Mouse (Mus musculus) kidney, embryonic 16.5 days (tissue): ENCODE data around the gene Pde6g. TPM values are rescaled to one million over a fixed set of nuclear protein-coding genes. Genes with fewer than 3 reads are reported as not detected.

ENCODE experiments used
- ATAC-seq: fragments of 200-750 bp; cut with Nextera tagmentation; 2 replicates; pipeline ENCODE4 v1.8.0; 2017; ENCODE audit warnings: moderate TSS enrichment; ENCODE audit not compliant: low FRiP score, low TSS enrichment
- H3K27ac ChIP-seq: fragments of 300-500 bp; sonication (generic); 2 replicates; pipeline ENCODE4 v1.5.1; 2014; ENCODE audit warnings: low read length
- H3K27me3 ChIP-seq: fragments of 300-500 bp; sonication (generic); 2 replicates; pipeline ENCODE4 v1.6.1; 2014; ENCODE audit warnings: low read length, control low read depth, mixed read lengths; ENCODE audit not compliant: insufficient read depth
- H3K36me3 ChIP-seq: fragments of 300-500 bp; sonication (generic); 2 replicates; pipeline ENCODE4 v1.6.1; 2014; ENCODE audit warnings: low read length, control low read depth, mixed read lengths; ENCODE audit not compliant: insufficient read depth
- H3K4me1 ChIP-seq: fragments of 300-500 bp; sonication (generic); 2 replicates; pipeline ENCODE4 v1.6.1; 2014; ENCODE audit warnings: low read length, control low read depth, mixed read lengths; ENCODE audit not compliant: insufficient read depth
- H3K4me2 ChIP-seq: fragments of 300-500 bp; sonication (generic); replicated peaks from 2 replicates; pipeline ENCODE4 v1.6.1; 2014; ENCODE audit warnings: low read depth, low read length
- H3K4me3 ChIP-seq: fragments of 300-500 bp; sonication (generic); 2 replicates; pipeline ENCODE4 v1.5.1; 2014; ENCODE audit warnings: mild to moderate bottlenecking, low read length
- H3K9ac ChIP-seq: fragments of 300-500 bp; sonication (generic); replicated peaks from 2 replicates; pipeline ENCODE4 v1.6.1; 2014; ENCODE audit warnings: low read length
- H3K9me3 ChIP-seq: fragments of 300-500 bp; sonication (generic); 2 replicates; pipeline ENCODE4 v1.6.1; 2016; ENCODE audit warnings: low read length, control low read depth
- WGBS: fragments of 180-500 bp; shearing (Covaris S2); extraction: QIAGEN DNeasy Blood & Tissue Kit; methylation state at CpG from one replicate; pipeline ENCODE4 v1.1.7; 2014; 5-methylcytosine and 5-hydroxymethylcytosine counted together
- polyA plus RNA-seq: library from polyadenylated mRNA; unstranded; fragments of >200 nt; fragmentation: Nextera tagmentation; extraction: Ambion mirVana; gene quantifications from 2 replicates; pipeline ENCODE4 v1.2.1, GENCODE M21; 2015

Pde6g gene
- polyA plus RNA-seq, 1 experiment from 2014 or later = 0.39 TPM

DNA sequence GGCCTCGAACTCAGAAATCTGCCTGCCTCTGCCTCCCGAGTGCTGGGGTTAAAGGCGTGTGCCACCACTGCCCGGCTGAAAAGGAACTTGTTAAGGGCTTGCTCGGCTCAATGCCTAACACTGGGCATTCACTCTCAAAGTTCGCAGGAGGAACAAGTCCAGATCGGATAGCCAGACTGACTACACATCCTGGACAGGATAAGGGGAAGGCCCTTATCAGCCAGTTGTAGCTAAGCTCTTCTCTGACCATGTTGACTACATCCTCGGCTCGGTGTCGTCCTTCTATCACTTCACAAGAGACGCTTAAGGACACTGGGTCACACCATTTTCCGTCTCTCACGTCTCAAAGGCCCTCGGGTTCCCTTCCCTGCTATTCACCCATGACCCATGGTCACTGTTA is 4.1 kb upstream of the Pde6g start:
- H3K9me3 ChIP-seq = no peaks in the 10 kb centered on the region
- H3K27ac ChIP-seq = peak overlapping the region; percentile 86
- H3K27me3 ChIP-seq = no peaks in the 10 kb centered on the region
- ATAC-seq = peak; percentile 10; the same call in 1 of the 2 replicates
- peak overlapping the region; percentile 88 for H3K4me3 ChIP-seq
- 24% methylated on average over 14 of the region's 14 CpGs for WGBS
- H3K4me2 ChIP-seq = peak overlapping the region; percentile 71
- peak overlapping the region; percentile 97 for H3K9ac ChIP-seq
- H3K36me3 ChIP-seq = peaks cover 25% of the 10 kb centered on the region
- peaks cover 13% of the 10 kb centered on the region for H3K4me1 ChIP-seq

DNA sequence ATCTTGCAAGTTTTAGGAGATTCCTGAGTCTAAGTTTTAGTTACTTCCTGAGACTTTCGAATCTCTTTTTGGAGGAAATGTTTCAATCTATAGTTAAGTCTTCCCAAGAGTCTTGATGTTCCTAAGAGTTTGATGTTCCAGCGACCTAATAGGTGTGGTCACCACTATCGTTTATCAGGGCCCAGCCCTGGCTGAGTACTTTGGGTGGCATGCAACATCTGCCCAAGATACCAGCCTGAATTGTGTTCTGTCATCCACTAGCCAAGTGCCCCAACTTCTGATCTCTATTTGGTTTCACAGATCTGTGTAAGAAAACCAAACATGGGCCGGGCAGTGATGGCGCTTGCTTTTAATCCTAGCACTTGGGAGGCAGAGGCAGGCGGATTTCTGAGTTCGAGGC is 2.1 kb upstream of the Pde6g start:
- Histone ChIP-seq H3K4me1 (peaks cover 13% of the 10 kb centered on the region), H3K27ac (no peak overlapping the region), H3K4me2 (no peak overlapping the region), H3K9me3 (no peaks in the 10 kb centered on the region), H3K27me3 (no peaks in the 10 kb centered on the region), H3K9ac (no peak overlapping the region), H3K36me3 (peaks cover 8% of the 10 kb centered on the region; the same call in 1 of the 2 replicates), H3K4me3 (no peak overlapping the region)
- ATAC-seq = no peak
- WGBS = 94% methylated on average over 7 of the region's 7 CpGs

DNA sequence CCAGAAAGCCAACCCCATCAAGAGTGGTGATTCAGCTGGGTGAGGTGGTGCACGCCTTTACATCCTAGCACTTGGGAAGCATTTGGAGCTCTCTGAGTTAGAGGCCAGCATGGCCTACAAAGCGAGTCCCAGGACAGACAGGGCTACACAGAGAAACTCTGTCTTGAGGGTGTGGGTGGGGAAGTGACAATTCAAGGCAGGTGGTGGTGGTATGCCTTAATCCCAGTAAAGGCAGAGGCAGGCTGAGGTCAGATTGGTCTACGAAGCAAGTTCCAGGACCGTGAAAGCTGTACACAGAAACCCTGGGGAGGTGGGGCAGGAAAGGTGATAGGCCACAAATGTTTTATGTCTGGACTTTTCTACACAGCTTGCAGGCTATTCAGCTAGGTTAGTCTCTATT is 1.7 kb upstream of the Pde6g start:
- Histone ChIP-seq H3K36me3 (peaks cover 6% of the 10 kb centered on the region; the same call in 1 of the 2 replicates), H3K27me3 (no peaks in the 10 kb centered on the region), H3K9me3 (no peaks in the 10 kb centered on the region), H3K4me2 (no peak overlapping the region), H3K9ac (no peak overlapping the region), H3K27ac (no peak overlapping the region), H3K4me1 (peaks cover 13% of the 10 kb centered on the region), H3K4me3 (no peak overlapping the region)
- WGBS = 92% methylated on average over 4 of the region's 4 CpGs
- no peak for ATAC-seq

DNA sequence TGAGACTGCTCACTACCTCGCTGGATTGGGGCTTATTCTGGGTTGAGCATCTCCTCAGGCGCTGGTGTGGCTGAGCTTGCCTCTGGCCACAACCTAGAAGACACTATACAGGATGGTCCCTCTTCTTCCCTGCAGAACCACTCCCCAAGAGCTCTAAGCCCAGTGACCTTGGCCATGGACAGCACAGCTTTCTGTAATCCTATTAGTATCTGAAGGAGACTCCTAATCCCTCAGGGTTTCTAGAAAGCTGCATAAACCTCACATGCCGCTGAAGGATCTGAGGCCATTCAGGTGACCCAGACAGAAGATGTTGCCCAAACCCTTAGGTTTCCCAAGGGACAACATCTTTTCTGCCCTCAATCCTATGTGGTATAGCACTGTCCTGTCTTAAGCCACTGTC is 1.1 kb downstream of the Pde6g start:
- WGBS = 70% methylated on average over 3 of the region's 3 CpGs
- no peaks in the 10 kb centered on the region for H3K9me3 ChIP-seq
- no peaks in the 10 kb centered on the region for H3K36me3 ChIP-seq
- 0 out of 2 replicates have a peak, but pooled peaks cover 4% of the 10 kb centered on the region for H3K4me1 ChIP-seq
- no peak overlapping the region for H3K27ac ChIP-seq
- ATAC-seq = no peak
- H3K4me3 ChIP-seq = no peak overlapping the region
- no peak overlapping the region for H3K4me2 ChIP-seq
- no peak overlapping the region for H3K9ac ChIP-seq
- H3K27me3 ChIP-seq = no peaks in the 10 kb centered on the region

DNA sequence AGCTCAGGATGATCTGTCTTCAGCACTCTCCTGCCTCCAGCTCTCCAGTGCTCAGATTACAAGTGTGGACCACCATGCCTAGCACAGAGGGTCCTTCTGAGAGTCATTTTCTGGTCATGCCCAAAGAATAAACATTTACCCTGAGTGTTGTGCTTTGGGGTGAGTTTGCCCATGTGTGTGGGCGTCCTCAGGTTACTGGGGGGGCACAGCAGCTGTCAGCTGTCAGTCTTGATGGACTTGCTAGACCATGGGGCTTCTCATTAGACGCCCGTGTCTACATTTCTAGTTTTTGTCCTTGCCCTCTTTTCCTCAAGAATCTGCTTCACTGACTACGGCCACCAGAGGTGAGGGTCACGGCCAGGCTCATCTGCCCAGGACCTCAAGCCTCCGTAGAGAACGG is 6.1 kb downstream of the Pde6g start:
- Histone ChIP-seq H3K4me3 (no peak overlapping the region), H3K27me3 (no peaks in the 10 kb centered on the region), H3K36me3 (no peaks in the 10 kb centered on the region), H3K27ac (no peak overlapping the region), H3K9me3 (no peaks in the 10 kb centered on the region), H3K9ac (no peak overlapping the region), H3K4me2 (no peak overlapping the region), H3K4me1 (no peaks in the 10 kb centered on the region)
- no peak for ATAC-seq
- 56% methylated on average over 7 of the region's 7 CpGs for WGBS

DNA sequence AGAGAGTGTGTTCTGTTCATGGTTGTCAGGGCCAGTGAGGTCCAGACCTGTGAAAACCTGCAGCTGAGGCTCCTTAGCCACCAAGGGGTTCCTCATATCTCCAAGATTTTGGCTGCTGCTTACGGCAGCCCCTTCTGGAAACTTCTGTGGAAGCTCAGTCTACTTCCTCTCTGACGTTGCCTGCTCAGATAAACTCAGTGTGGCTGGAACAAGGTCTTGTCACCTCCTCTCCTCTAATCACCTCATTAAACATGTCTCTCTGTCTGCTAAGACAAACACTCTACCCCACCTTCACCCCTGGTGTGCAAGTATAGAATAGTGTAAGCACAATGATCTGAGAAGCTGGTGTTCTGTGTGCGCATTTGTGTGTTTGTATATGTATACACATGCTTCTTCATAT is 7.8 kb downstream of the Pde6g start:
- ATAC-seq = no peak
- Histone ChIP-seq H3K27me3 (no peaks in the 10 kb centered on the region), H3K9ac (no peak overlapping the region), H3K4me3 (no peak overlapping the region), H3K27ac (no peak overlapping the region), H3K9me3 (no peaks in the 10 kb centered on the region), H3K4me2 (no peak overlapping the region), H3K36me3 (no peaks in the 10 kb centered on the region), H3K4me1 (no peaks in the 10 kb centered on the region)
- WGBS = 45% methylated on average over 3 of the region's 3 CpGs

DNA sequence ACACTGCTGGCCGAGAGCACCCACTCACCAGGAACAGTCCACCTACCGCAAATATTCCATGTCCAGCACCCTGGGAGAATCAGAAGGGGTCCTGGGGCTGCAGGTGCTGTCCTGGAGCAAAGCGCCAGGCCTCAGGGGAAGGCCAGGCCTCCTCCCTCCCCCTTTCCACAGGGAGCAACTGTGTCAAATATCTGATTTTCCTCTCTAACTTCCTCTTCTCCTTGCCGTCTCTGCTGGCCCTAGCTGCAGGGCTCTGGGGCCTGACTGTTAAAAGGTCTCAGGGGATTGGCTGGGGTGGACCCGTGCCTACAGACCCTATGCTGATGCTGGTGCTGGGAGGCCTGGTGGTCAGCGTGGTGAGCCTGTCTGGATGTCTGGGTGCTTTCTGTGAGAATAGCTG is 9.2 kb downstream of the Pde6g start:
- H3K36me3 ChIP-seq = no peaks in the 10 kb centered on the region
- no peaks in the 10 kb centered on the region for H3K27me3 ChIP-seq
- WGBS = 65% methylated on average over 6 of the region's 6 CpGs
- no peaks in the 10 kb centered on the region for H3K4me1 ChIP-seq
- H3K27ac ChIP-seq = no peak overlapping the region
- no peak overlapping the region for H3K4me2 ChIP-seq
- no peaks in the 10 kb centered on the region for H3K9me3 ChIP-seq
- H3K9ac ChIP-seq = no peak overlapping the region
- no peak overlapping the region for H3K4me3 ChIP-seq
- ATAC-seq = no peak

DNA sequence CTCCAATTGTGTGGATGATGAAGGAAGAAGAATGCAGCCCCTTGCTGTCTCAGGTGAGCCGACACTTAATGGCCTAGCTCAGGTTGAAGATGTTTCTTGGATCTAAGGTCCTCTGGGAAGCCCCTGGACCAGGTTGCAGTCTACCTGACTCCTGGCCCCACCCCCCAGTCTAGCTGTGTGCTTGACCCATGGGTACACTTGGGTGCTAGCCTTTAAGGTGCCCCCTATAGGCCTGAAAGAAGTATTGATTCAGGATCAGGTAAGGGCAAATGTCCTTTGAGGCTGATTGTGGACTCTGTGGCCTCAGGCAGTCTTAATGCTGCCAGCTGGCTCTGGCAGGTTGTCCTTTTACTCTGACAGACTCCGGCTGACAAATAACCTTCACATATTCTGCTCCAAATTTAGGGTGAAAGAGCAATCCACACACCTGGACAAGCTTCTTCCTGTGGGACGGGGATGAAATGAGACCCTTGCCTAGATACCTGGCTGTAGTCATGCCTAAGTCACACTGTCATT is 10.5 kb downstream of the Pde6g start:
- no peaks in the 10 kb centered on the region for H3K36me3 ChIP-seq
- H3K27ac ChIP-seq = no peak overlapping the region
- ATAC-seq = no peak
- H3K9me3 ChIP-seq = no peaks in the 10 kb centered on the region
- no peak overlapping the region for H3K4me3 ChIP-seq
- no peaks in the 10 kb centered on the region for H3K27me3 ChIP-seq
- H3K9ac ChIP-seq = no peak overlapping the region
- H3K4me2 ChIP-seq = no peak overlapping the region
- H3K4me1 ChIP-seq = 0 out of 2 replicates have a peak, but pooled peaks cover 2% of the 10 kb centered on the region
- WGBS = 88% methylated on average over 3 of the region's 3 CpGs

DNA sequence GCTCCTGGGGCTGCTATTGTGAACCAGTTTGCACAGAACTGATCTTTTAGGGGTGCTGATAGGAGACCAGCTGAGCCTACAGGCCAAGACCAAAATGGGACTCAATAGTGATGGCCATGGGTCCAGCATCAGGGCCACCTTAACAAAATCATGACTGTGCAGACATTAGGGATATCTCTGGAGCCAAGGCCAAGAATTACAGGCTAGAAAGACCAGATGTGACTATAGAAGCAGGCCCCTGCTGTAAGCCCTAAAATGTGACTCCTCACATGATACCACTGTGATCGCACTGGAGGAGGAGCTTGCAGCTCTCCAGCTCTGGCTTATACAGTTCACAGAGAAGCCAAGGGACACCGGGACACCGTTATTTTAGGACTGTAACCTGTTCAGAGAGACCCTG is 11.0 kb downstream of the Pde6g start, which contains the start of gene Tspan10:
Tspan10 (plus strand) TSS at position 301 of the 400 bp plus-strand sequence.
- no peak within 1 kb of the TSS for H3K4me3 ChIP-seq
- no peaks in the 10 kb centered on the region for H3K27me3 ChIP-seq
- 0 out of 2 replicates have a peak, but pooled peaks cover 2% of the 10 kb centered on the region for H3K4me1 ChIP-seq
- no peak within 1 kb of the TSS for H3K4me2 ChIP-seq
- no peaks in the 10 kb centered on the region for H3K9me3 ChIP-seq
- H3K36me3 ChIP-seq = no peaks in the 10 kb centered on the region
- no peak for ATAC-seq
- no peak within 1 kb of the TSS for H3K27ac ChIP-seq
- no peak within 1 kb of the TSS for H3K9ac ChIP-seq
- WGBS = 91% methylated on average over 3 of the region's 3 CpGs

DNA sequence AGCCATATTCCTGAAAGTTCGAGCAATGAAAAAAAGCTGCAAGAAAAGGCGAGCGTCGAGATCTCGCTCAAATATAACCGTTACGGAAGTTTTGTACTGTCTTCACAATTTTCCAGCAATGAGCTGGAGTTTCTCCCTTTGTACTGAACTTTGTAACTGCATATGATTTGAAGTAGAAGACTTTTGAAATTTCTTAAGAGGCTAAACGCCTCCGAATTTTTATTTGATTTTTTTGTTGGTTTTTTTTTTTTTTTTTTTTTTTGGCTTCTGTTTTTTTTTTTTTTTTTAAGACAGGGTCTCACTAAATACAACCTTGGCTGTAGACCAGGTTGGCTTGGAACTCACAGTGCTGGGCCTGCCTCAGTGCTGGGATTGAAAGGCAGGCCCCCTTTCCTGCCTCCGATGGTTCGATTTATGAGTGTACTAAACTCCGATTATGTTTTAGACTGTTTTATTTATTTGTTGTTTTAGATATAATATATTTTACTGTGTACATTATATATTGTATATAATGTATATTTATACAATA is 15.4 kb downstream of the Pde6g start:
- Histone ChIP-seq H3K27ac (peak overlapping the region; percentile 76), H3K9ac (peak overlapping the region; percentile 93), H3K4me2 (peak overlapping the region; percentile 96), H3K27me3 (no peaks in the 10 kb centered on the region), H3K36me3 (peaks cover 3% of the 10 kb centered on the region), H3K9me3 (no peaks in the 10 kb centered on the region), H3K4me1 (peaks cover 14% of the 10 kb centered on the region), H3K4me3 (peak overlapping the region; percentile 89)
- ATAC-seq = no peak
- 20% methylated on average over 12 of the region's 12 CpGs for WGBS
